Mouse (Mus musculus): ENCODE results near the gene Gli3. TPM values are rescaled to one million over a fixed set of nuclear protein-coding genes. Genes with fewer than 3 reads are reported as not detected.

Gli3 gene
- polyA plus RNA-seq, 1 experiment from 2014 or later = 7.9 TPM

DNA sequence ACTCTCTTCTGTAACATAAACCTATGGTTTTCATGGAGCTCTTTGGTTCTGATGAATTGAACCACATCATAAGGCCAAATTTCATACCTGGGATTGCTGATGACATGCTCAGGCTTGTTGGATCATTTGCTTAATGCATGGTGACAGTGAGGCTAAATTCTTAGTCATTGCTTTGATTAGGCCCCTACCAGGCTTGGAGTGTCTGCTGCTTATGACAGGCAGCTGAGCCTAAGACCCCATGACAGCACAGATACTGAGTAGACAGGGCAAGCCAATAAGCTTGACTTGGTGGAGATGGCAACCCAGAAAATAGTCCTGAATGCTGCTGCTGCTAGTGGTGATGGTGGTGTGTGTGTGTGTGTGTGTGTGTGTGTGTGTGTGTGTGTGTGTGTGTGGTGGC lies 47.9 kb downstream of the Gli3 start:
- ATAC-seq (ENCODE audit: low FRiP score) = no peak
- Histone ChIP-seq H3K4me1 (replicated peaks) (0 out of 2 replicates have a peak, but pooled peaks cover 2% of the 10 kb centered on the region), H3K9ac (no peak overlapping the region), H3K27ac (no peak overlapping the region), H3K4me3 (no peak overlapping the region), H3K36me3 (no peaks in the 10 kb centered on the region), H3K27me3 (no peaks in the 10 kb centered on the region), H3K9me3 (no peaks in the 10 kb centered on the region), H3K4me2 (no peak overlapping the region)

DNA sequence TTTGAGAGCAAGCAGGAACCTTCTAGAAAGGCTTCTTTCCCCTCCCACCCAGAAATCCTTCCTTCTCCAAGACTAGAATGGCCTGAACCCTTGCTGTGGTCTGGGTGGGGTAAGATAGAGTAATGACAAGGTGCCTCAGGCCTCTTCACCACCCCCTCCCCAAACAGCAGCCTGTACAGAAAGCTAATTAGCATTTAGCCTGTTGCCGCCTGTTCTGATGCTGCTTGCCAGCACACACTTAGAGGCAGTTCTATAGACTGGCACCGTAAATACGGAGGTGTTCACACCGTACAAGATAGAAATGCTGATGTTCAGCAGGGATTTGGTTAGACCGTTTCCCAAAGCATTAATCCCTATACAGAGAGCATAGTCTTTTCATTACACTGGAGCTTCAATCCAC lies 50.1 kb downstream of the Gli3 start:
- Histone ChIP-seq H3K9ac (no peak overlapping the region), H3K4me1 (replicated peaks) (peaks cover 12% of the 10 kb centered on the region), H3K4me2 (no peak overlapping the region), H3K9me3 (no peaks in the 10 kb centered on the region), H3K27ac (no peak overlapping the region), H3K27me3 (no peaks in the 10 kb centered on the region), H3K36me3 (no peaks in the 10 kb centered on the region), H3K4me3 (no peak overlapping the region)
- ATAC-seq (ENCODE audit: low FRiP score) = no peak
- WGBS = 79% methylated on average over 5 of the region's 5 CpGs

DNA sequence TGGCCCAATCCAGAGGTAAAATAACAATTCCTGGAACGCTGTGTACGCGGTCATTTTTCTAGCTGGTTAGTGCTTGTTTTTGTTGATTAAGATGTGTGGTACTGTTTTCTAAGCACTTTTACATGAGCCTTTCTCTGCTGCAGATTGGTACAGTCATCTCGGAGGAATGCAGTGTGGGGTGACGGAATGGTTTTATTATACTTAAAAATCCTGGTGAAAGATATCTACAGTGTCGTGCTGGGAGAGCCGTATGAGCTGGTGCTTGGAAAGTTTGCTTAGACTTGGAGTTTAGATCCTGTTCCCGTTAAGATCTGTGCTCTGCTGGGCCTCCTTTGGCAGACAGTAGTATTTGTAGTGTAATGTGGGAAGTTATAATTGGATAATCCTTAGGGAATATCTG lies 51.0 kb downstream of the Gli3 start:
- Histone ChIP-seq H3K4me2 (no peak overlapping the region), H3K4me3 (no peak overlapping the region), H3K4me1 (replicated peaks) (peaks cover 12% of the 10 kb centered on the region), H3K27me3 (no peaks in the 10 kb centered on the region), H3K9ac (no peak overlapping the region), H3K36me3 (no peaks in the 10 kb centered on the region), H3K9me3 (no peaks in the 10 kb centered on the region), H3K27ac (no peak overlapping the region)
- WGBS = 87% methylated on average over 8 of the region's 8 CpGs
- no peak for ATAC-seq (ENCODE audit: low FRiP score)

DNA sequence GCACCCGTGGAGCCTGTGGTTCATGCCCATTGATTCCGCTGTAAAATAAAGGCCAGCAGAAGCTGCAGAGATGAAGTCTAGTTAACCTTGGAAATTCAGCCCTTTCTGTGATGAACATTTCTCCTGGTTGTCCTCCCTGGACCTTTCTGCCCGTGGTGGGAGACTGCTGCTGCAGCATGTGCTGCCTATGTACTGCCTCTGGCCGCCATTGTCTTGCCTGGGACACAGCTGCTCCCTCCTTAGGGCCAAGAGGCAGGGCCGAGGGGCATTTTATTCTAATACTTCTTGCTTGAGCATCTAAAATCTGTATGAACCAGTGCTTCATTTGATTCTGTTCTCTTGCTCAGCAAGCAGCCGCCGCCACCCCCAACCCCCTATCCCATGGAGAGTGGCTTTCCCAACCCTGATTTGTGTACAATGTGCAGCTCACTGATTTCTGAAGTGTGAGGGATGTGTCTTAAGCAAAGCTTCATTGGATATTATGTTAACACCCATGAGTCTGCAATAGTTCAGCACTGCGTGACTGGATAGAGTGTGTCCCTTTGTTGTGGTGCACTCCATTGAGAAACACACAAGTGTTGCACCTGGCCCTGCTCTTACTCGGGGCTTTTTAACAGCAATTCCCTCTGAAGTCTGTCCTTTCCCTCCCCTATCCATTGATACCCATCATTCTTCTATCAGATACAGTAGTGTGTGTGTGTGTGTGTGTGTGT lies 54.2 kb downstream of the Gli3 start:
- H3K9me3 ChIP-seq = no peaks in the 10 kb centered on the region
- H3K4me3 ChIP-seq = no peak overlapping the region
- no peaks in the 10 kb centered on the region for H3K36me3 ChIP-seq
- 65% methylated on average over 9 of the region's 9 CpGs for WGBS
- H3K9ac ChIP-seq = no peak overlapping the region
- H3K27me3 ChIP-seq = no peaks in the 10 kb centered on the region
- peaks cover 17% of the 10 kb centered on the region for H3K4me1 ChIP-seq (replicated peaks)
- H3K27ac ChIP-seq = peak overlapping the region; percentile 56
- peak; percentile 47; the same call in 1 of the 2 replicates for ATAC-seq (ENCODE audit: low FRiP score)
- H3K4me2 ChIP-seq = no peak overlapping the region

DNA sequence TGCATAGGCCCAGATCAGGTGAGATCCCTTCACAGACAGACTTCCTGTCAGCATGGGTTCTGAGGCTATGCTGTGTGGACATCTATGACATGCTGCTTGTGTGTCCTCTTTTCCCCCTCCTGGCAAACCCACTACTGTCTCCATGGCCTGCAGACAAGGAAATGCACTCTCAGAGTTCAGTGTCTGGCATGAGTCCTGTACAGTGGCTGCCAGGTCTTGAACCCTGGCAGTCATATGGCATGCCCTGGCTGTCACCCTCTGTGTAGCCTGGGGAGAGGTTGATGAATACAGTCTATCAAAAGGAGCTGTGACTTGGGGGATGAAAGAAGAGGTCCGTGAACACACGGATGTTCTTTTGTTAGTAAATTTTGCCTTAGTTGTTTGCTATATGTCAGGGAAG lies 57.3 kb downstream of the Gli3 start:
- no peak overlapping the region for H3K4me3 ChIP-seq
- no peak for ATAC-seq (ENCODE audit: low FRiP score)
- WGBS = 24% methylated on average over 2 of the region's 2 CpGs

DNA sequence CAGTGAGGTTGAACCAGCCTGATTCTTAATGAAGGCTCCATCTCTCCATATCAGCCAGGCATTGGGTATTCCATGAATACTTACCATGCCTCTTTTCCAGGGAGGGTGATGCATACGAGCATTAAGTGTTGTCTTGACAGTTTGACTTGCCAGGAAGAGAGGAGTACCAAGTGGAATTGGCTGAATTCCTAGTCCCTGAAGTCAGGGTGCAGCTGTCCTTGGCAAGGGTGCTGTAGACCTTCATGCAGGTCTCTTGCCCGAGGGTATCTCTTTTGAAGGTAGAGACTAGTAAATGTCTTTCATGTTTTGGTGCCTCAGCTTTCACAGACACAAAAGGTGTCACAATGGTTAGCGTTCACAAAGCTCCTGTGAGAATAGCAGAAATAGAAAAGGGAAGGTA lies 59.1 kb downstream of the Gli3 start:
- Histone ChIP-seq H3K4me2 (no peak overlapping the region), H3K4me1 (replicated peaks) (peaks cover 9% of the 10 kb centered on the region), H3K4me3 (no peak overlapping the region), H3K9me3 (no peaks in the 10 kb centered on the region), H3K27ac (no peak overlapping the region), H3K9ac (no peak overlapping the region), H3K36me3 (no peaks in the 10 kb centered on the region), H3K27me3 (no peaks in the 10 kb centered on the region)
- ATAC-seq (ENCODE audit: low FRiP score) = no peak
- WGBS = 85% methylated on average over 3 of the region's 3 CpGs

More for the DNA sequence above, 57.3 kb downstream of the Gli3 start:
- Histone ChIP-seq H3K4me1 (replicated peaks) (peaks cover 17% of the 10 kb centered on the region), H3K27ac (no peak overlapping the region), H3K27me3 (no peaks in the 10 kb centered on the region), H3K4me2 (no peak overlapping the region), H3K9ac (no peak overlapping the region), H3K9me3 (no peaks in the 10 kb centered on the region), H3K36me3 (no peaks in the 10 kb centered on the region)

DNA sequence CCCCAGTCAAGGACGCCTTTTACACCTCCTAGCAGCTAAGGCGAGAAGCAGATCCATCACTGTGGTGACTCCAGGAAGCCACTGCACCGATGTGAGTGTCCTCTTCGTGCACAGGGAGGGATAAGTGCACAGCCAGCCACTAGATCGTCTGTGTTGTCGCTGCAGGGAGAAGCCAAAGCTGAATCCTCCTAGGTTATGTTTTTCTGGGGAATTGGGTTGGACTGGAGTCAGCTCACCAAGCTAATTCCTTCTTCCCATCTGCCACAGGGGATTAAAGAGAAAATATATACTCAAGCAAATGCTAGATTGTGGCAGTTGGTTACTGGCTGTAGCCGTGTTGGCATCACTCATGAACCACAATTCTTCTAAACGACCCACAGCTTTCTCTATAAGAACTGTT lies 61.2 kb downstream of the Gli3 start:
- 88% methylated on average over 8 of the region's 8 CpGs for WGBS
- no peak overlapping the region for H3K4me3 ChIP-seq
- H3K4me2 ChIP-seq = no peak overlapping the region
- no peaks in the 10 kb centered on the region for H3K36me3 ChIP-seq
- no peak overlapping the region for H3K9ac ChIP-seq
- no peak for ATAC-seq (ENCODE audit: low FRiP score)
- no peaks in the 10 kb centered on the region for H3K27me3 ChIP-seq
- H3K9me3 ChIP-seq = no peaks in the 10 kb centered on the region
- H3K4me1 ChIP-seq (replicated peaks) = peaks cover 5% of the 10 kb centered on the region; the same call in 1 of the 2 replicates
- H3K27ac ChIP-seq = no peak overlapping the region

DNA sequence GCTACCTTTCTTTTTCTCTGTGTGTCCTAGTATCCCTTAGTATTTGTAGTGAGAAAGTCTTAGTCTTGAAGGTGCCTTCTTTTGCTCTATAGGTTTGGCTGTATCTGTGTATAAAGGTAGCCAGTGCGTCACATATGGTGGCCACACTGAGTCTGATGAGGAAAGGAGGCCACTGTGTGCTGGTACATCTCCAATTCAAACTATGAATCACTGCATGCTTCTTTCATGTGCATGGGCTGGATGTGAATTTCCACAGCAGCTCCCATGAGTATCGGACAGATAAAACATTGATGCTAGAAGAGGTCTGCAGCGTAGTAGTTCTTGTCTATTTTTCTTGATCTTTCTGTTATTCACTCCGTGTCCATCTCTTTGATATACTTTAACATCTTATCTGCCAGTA lies 63.7 kb downstream of the Gli3 start:
- no peaks in the 10 kb centered on the region for H3K36me3 ChIP-seq
- WGBS = 92% methylated on average over 4 of the region's 4 CpGs
- H3K4me2 ChIP-seq = no peak overlapping the region
- H3K27ac ChIP-seq = no peak overlapping the region
- no peak overlapping the region for H3K9ac ChIP-seq
- no peaks in the 10 kb centered on the region for H3K27me3 ChIP-seq
- H3K4me3 ChIP-seq = no peak overlapping the region
- no peak for ATAC-seq (ENCODE audit: low FRiP score)
- H3K9me3 ChIP-seq = no peaks in the 10 kb centered on the region
- no peaks in the 10 kb centered on the region; the same call in 1 of the 2 replicates for H3K4me1 ChIP-seq (replicated peaks)

DNA sequence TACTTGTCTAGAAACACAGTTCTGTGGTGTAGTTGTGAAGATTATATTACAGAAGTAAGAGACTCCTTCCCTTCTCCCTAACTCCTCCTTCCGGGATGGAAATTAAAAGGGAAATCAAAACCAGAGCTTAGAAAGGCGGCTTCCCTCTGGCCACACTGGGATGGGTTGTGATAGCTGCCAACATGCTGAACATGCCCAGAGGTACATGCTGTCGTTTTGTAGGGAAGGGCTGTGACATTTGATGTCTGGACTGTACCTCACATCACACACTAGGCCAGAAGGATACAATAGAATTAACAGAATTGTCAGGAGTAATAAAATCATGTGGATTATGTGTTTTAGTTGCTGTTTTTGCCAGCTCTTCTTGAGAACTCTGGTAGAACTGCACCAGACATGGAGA lies 68.5 kb downstream of the Gli3 start:
- Histone ChIP-seq H3K4me1 (replicated peaks) (no peaks in the 10 kb centered on the region), H3K4me2 (no peak overlapping the region), H3K9ac (no peak overlapping the region), H3K4me3 (no peak overlapping the region), H3K36me3 (no peaks in the 10 kb centered on the region), H3K9me3 (no peaks in the 10 kb centered on the region), H3K27ac (no peak overlapping the region), H3K27me3 (no peaks in the 10 kb centered on the region)
- no peak for ATAC-seq (ENCODE audit: low FRiP score)
- WGBS = 88% methylated on average over 3 of the region's 3 CpGs

DNA sequence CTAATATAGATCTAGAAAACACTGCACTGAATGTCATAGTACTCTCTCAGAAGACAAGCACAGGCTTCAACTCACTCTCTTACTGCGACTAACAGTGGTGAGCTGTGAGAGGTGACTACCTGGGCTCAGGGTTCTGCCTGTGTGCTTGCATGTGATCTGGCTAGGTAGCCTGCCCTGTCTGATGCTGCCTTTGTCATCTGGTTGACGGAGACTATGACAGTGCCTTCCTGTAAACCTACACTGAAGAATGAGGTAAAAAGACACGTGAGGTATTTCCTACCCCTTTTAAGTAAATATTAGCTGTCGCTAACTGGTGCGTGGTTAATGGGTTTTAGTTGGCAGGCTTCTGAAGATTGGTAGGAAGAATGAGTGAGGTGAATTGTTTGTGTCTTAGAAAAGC lies 74.2 kb downstream of the Gli3 start:
- no peak overlapping the region for H3K4me3 ChIP-seq
- H3K36me3 ChIP-seq = no peaks in the 10 kb centered on the region
- H3K9ac ChIP-seq = no peak overlapping the region
- ATAC-seq (ENCODE audit: low FRiP score) = no peak
- no peaks in the 10 kb centered on the region for H3K9me3 ChIP-seq
- no peaks in the 10 kb centered on the region for H3K27me3 ChIP-seq
- no peak overlapping the region for H3K4me2 ChIP-seq
- no peak overlapping the region for H3K27ac ChIP-seq
- H3K4me1 ChIP-seq (replicated peaks) = peaks cover 22% of the 10 kb centered on the region
- WGBS = 58% methylated on average over 5 of the region's 5 CpGs

DNA sequence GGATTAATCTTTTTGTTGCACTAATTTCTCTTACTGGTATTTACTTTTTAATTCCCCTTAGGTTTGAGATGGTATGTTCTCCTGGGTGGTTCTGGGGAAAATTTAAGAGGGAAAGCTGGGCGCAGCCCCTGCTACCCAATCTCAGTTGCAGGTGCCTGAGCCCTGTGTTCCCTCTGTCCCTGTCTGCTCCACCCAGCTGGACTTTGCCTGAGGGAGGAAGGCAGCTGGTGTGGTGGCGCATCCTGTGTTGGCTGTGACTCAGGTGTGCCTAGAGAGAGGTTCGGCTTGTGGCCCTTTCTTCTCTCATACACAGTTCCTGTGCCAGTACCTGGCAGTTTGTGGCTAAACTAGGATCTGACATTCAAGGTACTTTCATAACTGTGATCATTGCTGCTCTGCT lies 74.6 kb downstream of the Gli3 start:
- Histone ChIP-seq H3K9ac (no peak overlapping the region), H3K4me3 (no peak overlapping the region), H3K27ac (no peak overlapping the region), H3K4me2 (no peak overlapping the region), H3K36me3 (no peaks in the 10 kb centered on the region), H3K9me3 (no peaks in the 10 kb centered on the region), H3K4me1 (replicated peaks) (peaks cover 26% of the 10 kb centered on the region), H3K27me3 (no peaks in the 10 kb centered on the region)
- WGBS = 75% methylated on average over 3 of the region's 3 CpGs
- no peak for ATAC-seq (ENCODE audit: low FRiP score)

DNA sequence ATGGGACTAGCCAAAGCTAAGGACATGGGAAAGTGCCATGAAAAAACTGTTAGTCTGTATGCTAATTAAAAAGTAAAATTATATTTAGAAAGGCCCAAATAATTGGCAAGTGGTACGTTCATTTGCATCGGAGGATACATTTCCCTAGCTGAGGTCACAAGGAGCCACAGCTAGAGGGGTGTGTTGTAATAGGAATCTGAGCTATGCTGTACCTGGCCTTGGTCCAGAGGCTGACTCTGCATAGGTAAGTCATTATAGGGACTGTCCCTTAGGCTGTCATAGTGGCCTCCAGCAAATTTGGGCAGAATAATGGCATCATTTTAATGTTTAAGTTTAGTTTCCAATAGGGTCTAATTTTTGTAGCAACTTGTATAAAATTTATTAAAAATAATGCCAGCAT lies 75.4 kb downstream of the Gli3 start:
- no peak for ATAC-seq (ENCODE audit: low FRiP score)
- Histone ChIP-seq H3K27ac (no peak overlapping the region), H3K27me3 (no peaks in the 10 kb centered on the region), H3K4me3 (no peak overlapping the region), H3K4me1 (replicated peaks) (peaks cover 34% of the 10 kb centered on the region), H3K36me3 (no peaks in the 10 kb centered on the region), H3K4me2 (no peak overlapping the region), H3K9ac (no peak overlapping the region), H3K9me3 (no peaks in the 10 kb centered on the region)
- WGBS = 79% methylated on average over 2 of the region's 2 CpGs

DNA sequence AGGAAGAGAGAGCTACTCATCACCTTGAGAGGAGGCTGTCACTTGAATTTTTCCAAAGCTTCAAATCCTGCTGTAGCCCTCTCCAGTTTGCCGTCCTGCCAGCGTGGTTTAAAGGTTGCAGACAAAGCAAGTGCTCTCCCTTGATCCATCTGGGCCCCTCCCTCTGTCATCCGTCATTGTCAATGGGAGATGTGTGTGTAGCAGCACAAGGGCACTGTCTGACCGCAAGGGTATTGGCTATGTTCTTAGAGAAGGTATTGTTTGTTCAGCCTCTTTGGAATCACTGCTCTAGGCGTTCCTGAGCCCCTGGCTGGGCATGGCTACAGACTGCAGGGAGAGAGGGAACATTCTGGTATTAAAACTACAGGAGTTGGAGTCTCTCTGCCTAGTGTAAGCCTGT lies 79.0 kb downstream of the Gli3 start:
- H3K36me3 ChIP-seq = no peaks in the 10 kb centered on the region
- H3K4me1 ChIP-seq (replicated peaks) = peaks cover 59% of the 10 kb centered on the region
- 8% methylated on average over 5 of the region's 5 CpGs for WGBS
- no peak overlapping the region for H3K4me3 ChIP-seq
- no peak overlapping the region for H3K4me2 ChIP-seq
- ATAC-seq (ENCODE audit: low FRiP score) = peak; percentile 55
- no peaks in the 10 kb centered on the region for H3K9me3 ChIP-seq
- H3K27ac ChIP-seq = peak overlapping the region; percentile 69
- no peak overlapping the region for H3K9ac ChIP-seq
- H3K27me3 ChIP-seq = no peaks in the 10 kb centered on the region
